Mouse (Mus musculus): ENCODE results near the gene Foxi1.

DNA sequence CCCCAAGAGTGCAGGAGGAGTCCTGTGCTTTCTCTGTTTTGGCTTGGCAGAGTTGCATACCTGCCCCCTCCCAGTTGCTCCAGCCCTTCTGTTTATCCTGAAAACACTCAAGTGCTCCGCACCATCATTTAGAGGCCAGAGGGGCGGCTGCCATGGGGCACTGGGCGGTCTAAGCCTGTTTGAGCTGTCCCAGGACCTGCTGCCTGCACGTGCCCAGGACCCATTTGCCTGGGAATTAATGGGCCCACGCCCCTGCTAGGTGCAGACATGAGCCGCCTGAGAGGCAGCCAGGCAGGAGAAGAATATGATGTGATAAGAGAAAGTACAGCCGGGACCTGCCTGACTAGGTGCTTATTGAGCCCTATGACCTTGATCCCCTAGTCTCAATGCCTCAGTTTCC is 52.7 kb downstream of the Foxi1 start:
- TF ChIP-seq CTCF (IDR thresholded peaks at IDR 0.05; ENCODE audit: low read depth) (no peak), EP300 (IDR thresholded peaks at IDR 0.05; ENCODE audit: low read depth) (no peak)

All from liver, postnatal 0 days (tissue).